Mouse (Mus musculus) mouse trophoblast stem cell (cell line): ENCODE results near the gene Kirrel3.

Experiments used
- in situ Hi-C, 2 experiments: fragments of 300-500 bp; cut with MseI, MboI; formaldehyde crosslinking; loops; 2 replicates in 1 of 2; 3 replicates in 1 of 2; pipeline ENCODE4 v1.15.1; 2025

The Kirrel3 gene

DNA sequence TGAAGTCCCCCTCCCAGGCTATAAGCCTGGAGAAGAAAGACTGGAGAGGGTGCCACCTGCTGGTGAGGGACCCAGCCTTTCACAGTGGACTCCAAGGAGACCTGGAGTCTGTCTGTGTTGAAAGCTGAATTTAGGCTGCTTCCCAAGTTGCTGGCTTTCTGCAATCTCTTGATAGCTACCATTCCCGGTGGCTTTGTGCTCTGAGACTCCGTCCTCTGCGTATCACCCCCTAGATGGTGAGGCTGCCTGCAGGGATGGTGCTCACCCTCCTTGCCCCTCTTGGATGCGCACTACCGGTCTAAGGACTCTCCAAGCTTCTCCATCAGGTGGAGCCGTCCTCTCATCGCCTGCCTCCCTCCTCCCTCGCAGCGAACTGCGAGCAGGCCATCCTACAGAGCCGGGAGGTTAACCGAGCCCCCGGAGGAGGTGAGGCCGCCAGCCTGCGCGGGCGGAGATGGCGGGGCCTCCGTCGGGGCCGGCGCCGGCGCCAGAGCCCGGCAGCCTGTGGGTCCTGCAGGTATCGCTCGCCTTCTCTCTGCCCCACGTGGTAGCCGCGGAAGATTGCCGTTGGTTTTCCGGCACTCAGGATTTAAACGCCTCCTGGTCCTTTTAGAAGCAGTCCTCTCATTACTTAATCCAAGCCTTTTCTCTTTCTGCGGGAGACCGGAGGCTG lies at the start of gene Kirrel3:
Gene Kirrel3, plus strand, starts transcription at position 136 of the 673 bp plus-strand sequence.
- in situ Hi-C loops = loop anchor here in 1 of 2 experiments (25.0 kb wide), 1 partner anchor 526 kb away; no protein-coding TSS in a partner anchor

DNA sequence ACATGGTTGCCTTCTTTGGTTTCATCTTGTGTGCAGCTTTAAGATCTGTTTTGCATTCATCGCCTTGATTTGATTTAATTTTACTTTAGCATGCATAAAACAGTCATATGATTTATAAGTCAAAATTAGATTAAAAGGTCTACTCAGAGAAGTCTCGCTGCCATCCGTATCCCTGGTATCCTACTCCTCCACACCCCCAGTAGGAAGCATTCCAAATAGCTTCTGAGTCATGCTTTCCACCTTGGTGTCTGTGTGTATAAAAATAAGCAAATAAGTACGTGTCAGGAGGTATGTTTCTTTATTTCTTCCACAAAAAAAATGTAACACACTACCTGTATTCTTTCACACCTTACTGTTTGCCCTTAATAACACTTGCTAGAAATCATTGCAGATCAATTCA lies 45.0 kb upstream of the Kirrel3 start:
- in situ Hi-C loops = no loop called here

DNA sequence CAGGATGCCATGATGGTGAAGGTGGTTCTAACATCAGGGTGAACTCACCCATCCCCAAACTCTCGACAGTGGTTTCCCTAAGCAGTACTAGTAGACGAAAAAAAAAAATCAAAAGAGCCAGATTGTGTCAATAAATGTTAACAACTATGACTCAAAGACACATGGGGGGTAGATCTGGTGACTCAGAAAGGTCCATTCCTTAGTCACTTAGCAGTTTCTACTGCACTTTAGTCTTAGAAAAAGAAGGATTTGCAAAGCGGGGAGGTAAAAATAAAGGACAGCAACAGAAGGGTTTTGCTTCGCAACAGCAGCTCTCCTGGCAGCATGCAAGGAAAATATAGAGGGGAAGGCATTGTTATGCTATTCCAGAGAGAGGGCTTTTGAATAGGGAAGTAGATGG lies 41.7 kb upstream of the Kirrel3 start:
- in situ Hi-C loops = no loop called here

GRCm38 (mm10) chr9:34446497-34447350 lies 39.0 kb upstream of the Kirrel3 start:
- in situ Hi-C loops = no loop called here

- in situ Hi-C loops = no loop called here
Measured at GRCm38 (mm10) chr9:34447736-34448135, 38.0 kb upstream of the Kirrel3 start.

GRCm38 (mm10) chr9:34448467-34448866 lies 37.2 kb upstream of the Kirrel3 start:
- in situ Hi-C loops = no loop called here

GRCm38 (mm10) chr9:34458189-34458588 lies 27.5 kb upstream of the Kirrel3 start:
- in situ Hi-C loops = no loop called here

DNA sequence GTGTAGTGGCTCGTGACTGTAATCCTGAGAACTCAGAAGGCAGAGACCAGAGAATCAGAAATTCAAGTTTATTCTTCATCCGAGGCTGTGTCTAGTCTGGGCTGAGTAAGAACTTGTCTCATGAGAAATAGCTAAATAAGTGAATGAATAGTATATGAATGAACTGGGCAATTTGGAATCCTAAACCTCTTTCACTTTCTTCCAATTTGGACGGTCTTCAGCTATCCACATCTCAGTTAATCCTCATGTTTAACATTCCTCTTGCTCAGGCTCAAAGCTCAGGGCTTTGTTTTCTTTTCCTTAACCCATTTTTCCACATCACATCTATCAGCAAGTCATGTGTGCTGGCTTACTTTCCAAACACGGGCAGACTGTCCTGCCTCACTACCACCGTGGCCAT lies 25.7 kb upstream of the Kirrel3 start:
- in situ Hi-C loops = no loop called here

GRCm38 (mm10) chr9:34463666-34464065 lies 22.0 kb upstream of the Kirrel3 start:
- in situ Hi-C loops = no loop called here

GRCm38 (mm10) chr9:34466058-34466457 lies 19.6 kb upstream of the Kirrel3 start:
- in situ Hi-C loops = no loop called here

- in situ Hi-C loops = no loop called here
Measured at GRCm38 (mm10) chr9:34469180-34469579, 16.5 kb upstream of the Kirrel3 start.

- in situ Hi-C loops = loop anchor here in 1 of 2 experiments (25.0 kb wide), 1 partner anchor 536 kb away; no protein-coding TSS in a partner anchor
Measured at GRCm38 (mm10) chr9:34476206-34476605, 9.5 kb upstream of the Kirrel3 start.

GRCm38 (mm10) chr9:34478494-34478893 lies 7.2 kb upstream of the Kirrel3 start:
- in situ Hi-C loops = loop anchor here in 1 of 2 experiments (25.0 kb wide), 1 partner anchor 534 kb away; no protein-coding TSS in a partner anchor

DNA sequence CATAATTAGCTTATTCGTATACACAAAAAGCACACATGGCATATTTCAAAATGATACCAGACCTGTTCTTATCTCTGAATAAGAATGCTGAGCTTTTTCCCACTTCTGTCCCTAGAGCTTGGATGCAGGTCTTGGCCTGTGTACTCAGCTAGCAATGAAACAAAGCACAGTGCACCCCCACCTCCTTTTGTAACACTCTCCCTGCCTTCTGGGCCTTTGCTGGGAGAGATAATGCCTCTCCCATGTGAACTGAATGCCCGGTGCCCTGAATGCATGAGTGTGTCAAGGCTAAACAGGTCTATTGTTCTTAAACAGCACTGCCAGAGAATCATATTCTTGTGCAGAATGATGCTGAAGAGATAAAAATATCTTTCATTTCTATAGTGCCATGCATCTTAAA lies 2.5 kb upstream of the Kirrel3 start:
- in situ Hi-C loops = loop anchor here in 1 of 2 experiments (25.0 kb wide), 1 partner anchor 529 kb away; no protein-coding TSS in a partner anchor

GRCm38 (mm10) chr9:34484665-34485064 lies 1.0 kb upstream of the Kirrel3 start:
- in situ Hi-C loops = loop anchor here in 1 of 2 experiments (25.0 kb wide), 1 partner anchor 528 kb away; no protein-coding TSS in a partner anchor

GRCm38 (mm10) chr9:34488267-34488666 lies 2.6 kb downstream of the Kirrel3 start:
- in situ Hi-C loops = loop anchor here in 1 of 2 experiments (25.0 kb wide), 1 partner anchor 524 kb away; no protein-coding TSS in a partner anchor

GRCm38 (mm10) chr9:34488700-34489315 lies 3.1 kb downstream of the Kirrel3 start:
- in situ Hi-C loops = loop anchor here in 1 of 2 experiments (25.0 kb wide), 1 partner anchor 523 kb away; no protein-coding TSS in a partner anchor

DNA sequence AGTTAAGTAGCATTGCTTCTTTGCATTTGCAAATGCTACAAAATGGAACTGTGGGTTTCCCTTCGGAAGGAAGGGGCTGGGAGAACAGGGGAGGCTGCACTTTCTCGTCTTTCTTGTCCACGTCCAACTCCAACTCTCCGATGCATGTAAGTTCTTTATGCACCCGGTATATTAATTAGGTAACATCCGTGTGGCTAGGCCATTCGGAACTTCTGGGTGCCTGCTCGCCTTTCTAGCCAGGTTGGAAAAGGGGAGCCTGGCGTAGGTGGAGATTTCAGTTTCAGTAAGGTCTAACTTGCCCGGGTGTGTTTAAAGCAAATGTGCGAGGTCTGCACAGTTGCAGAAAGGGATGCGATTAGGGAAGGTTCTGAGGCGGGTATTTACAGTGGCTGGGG lies 3.6 kb downstream of the Kirrel3 start:
- in situ Hi-C loops = loop anchor here in 1 of 2 experiments (25.0 kb wide), 1 partner anchor 523 kb away; no protein-coding TSS in a partner anchor

- in situ Hi-C loops = loop anchor here in 1 of 2 experiments (25.0 kb wide), 1 partner anchor 523 kb away; no protein-coding TSS in a partner anchor
Measured at GRCm38 (mm10) chr9:34489760-34490159, 4.1 kb downstream of the Kirrel3 start.

- in situ Hi-C loops = loop anchor here in 1 of 2 experiments (25.0 kb wide), 1 partner anchor 520 kb away; no protein-coding TSS in a partner anchor
Measured at GRCm38 (mm10) chr9:34492121-34492520, 6.4 kb downstream of the Kirrel3 start.

DNA sequence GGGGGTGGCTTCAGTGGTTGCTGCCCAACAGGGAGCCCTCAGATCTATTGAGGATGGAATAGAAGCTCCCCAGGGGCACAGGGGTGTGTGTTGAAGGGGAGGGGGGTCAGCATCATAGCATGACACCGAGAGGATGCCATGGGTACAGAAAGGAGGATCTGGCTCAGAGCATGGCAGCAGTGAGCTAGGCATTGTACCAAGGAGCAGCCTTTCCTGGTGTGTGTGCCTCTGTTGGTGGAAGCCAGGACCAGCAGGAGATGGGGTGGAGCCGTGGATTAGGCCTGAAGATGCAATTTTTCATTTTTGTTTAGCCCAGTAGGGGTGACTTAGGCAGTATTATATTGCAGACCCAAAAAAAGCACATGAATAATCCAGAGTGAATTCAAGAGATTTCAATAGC lies 7.9 kb downstream of the Kirrel3 start:
- in situ Hi-C loops = loop anchor here in 1 of 2 experiments (25.0 kb wide), 1 partner anchor 519 kb away; no protein-coding TSS in a partner anchor
